Mouse (Mus musculus) hindbrain, embryonic 12.5 days (tissue): ENCODE measurements around the gene Ttpal. TPM values are rescaled to one million over a fixed set of nuclear protein-coding genes. Genes with fewer than 3 reads are reported as not detected.
A peak's percentile ranks its signal among the peaks of the same experiment; 100 is the strongest.
"Not testable (repeated sequence)": the region's sequence is repeated elsewhere in the genome, so short reads cannot be mapped to it uniquely, and the experiment has no call there.

Experiments used
- ATAC-seq: fragments of 200-750 bp; cut with Nextera tagmentation; 2 replicates; pipeline ENCODE4 v1.8.0; 2017; ENCODE audit warnings: moderate TSS enrichment; ENCODE audit not compliant: low FRiP score
- H3K27ac ChIP-seq: fragments of 300-500 bp; sonication (generic); 2 replicates; pipeline ENCODE4 v1.5.1; 2016; ENCODE audit warnings: mild to moderate bottlenecking
- H3K27me3 ChIP-seq: fragments of 300-500 bp; sonication (generic); 2 replicates; pipeline ENCODE4 v1.6.1; 2016; ENCODE audit warnings: mild to moderate bottlenecking
- H3K36me3 ChIP-seq: fragments of 300-500 bp; sonication (generic); 2 replicates; pipeline ENCODE4 v1.6.1; 2016; ENCODE audit warnings: mild to moderate bottlenecking
- H3K4me1 ChIP-seq: fragments of 300-500 bp; sonication (generic); 2 replicates; pipeline ENCODE4 v1.6.1; 2016
- H3K4me2 ChIP-seq: fragments of 300-500 bp; sonication (generic); replicated peaks from 2 replicates; pipeline ENCODE4 v1.6.1; 2016; ENCODE audit warnings: mild to moderate bottlenecking
- H3K4me3 ChIP-seq: fragments of 300-500 bp; sonication (generic); 2 replicates; pipeline ENCODE4 v1.5.1; 2016; ENCODE audit warnings: mild to moderate bottlenecking
- H3K9ac ChIP-seq: fragments of 300-500 bp; sonication (generic); 2 replicates; pipeline ENCODE4 v1.6.1; 2016; ENCODE audit warnings: mild to moderate bottlenecking, moderate library complexity
- H3K9me3 ChIP-seq: fragments of 300-500 bp; sonication (generic); replicated peaks from 2 replicates; pipeline ENCODE4 v1.6.1; 2016; ENCODE audit warnings: mild to moderate bottlenecking
- WGBS: fragments of 180-500 bp; shearing (Covaris S2); methylation state at CpG from one replicate; pipeline ENCODE4 v1.1.7; 2016; 5-methylcytosine and 5-hydroxymethylcytosine counted together
- polyA plus RNA-seq: library from polyadenylated mRNA; unstranded; fragments of >200 nt; fragmentation: Nextera tagmentation; extraction: Ambion mirVana; gene quantifications from 2 replicates; pipeline ENCODE4 v1.2.1, GENCODE M21; 2016

Ttpal gene
- polyA plus RNA-seq, 1 experiment from 2014 or later, result 51.5 TPM

DNA sequence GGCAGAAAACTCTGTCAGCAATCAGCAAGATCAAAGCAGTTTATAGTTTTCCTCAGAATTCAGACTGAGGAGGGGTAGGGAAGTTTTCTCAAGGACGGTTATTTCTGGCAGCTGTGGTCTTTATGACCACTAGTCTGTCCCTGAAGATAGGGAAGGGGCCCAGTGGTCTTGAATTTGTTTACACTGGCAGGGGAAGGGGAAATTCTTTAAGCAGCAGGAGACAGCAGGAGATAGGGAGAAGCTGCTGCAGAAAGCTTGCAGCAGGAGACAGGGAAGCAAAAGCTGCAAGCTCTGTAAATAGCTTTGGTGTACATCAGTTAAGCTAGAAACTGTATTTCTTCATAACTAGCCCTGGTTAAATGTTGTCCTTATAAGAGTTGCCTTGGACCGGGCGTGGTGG is 39.6 kb downstream of the Ttpal start:
- Histone ChIP-seq H3K27ac (no peak overlapping the region), H3K4me2 (no peak overlapping the region; the same call in 1 of the 2 replicates), H3K9ac (no peak overlapping the region; the same call in 1 of the 2 replicates), H3K9me3 (no peaks in the 10 kb centered on the region), H3K4me1 (peaks cover 18% of the 10 kb centered on the region), H3K27me3 (no peaks in the 10 kb centered on the region), H3K36me3 (no peaks in the 10 kb centered on the region), H3K4me3 (no peak overlapping the region)
- 83% methylated on average over 3 of the region's 3 CpGs for WGBS
- no peak for ATAC-seq

DNA sequence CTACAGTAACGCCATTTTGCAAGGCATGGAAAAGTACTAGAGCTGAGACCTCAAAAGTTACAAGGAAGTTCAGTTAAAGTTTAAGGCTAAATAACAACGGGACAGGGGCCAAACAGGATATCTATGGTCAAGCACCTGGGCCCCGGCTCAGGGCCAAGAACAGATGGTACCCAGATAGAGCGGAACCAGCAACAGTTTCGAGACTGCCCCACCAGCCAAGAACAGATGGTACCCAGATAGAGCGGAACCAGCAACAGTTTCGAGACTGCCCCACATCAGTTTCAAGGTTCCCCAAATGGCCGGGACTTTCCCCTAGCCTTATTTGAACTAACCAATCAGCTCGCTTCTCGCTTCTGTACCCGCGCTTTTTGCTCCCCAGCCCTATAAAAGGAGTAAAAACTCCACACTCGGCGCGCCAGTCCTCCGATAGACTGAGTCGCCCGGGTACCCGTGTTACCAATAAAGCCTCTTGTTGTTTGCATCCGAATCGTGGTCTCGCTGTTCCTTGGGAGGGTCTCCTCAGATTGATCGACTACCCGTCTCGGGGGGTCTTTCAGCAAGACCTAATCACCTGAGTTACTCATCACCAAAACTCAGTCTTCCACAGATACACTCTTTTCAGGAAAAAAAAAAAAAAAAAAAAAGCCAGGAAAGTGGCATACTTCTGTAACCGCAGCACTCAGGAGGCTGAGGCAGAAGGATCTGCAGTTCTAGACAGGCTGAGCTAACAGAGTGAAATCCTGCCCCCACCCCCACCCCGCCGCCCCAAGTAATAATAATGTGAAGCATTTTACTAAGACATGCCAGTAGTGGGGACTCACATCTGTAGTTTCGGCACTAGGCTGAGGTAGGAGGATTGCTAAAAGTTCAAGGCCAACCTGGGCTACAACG is 40.8 kb downstream of the Ttpal start:
- H3K27me3 ChIP-seq, result no peaks in the 10 kb centered on the region
- H3K9me3 ChIP-seq, result no peaks in the 10 kb centered on the region
- H3K27ac ChIP-seq, result peak overlapping the region; percentile 12; the same call in 1 of the 2 replicates
- peaks cover 18% of the 10 kb centered on the region for H3K4me1 ChIP-seq
- ATAC-seq, result no peak
- 91% methylated on average over 30 of the region's 30 CpGs for WGBS
- peak overlapping the region; percentile 69 for H3K4me2 ChIP-seq
- no peak overlapping the region for H3K9ac ChIP-seq
- H3K4me3 ChIP-seq, result peak overlapping the region; percentile 96
- H3K36me3 ChIP-seq, result no peaks in the 10 kb centered on the region

DNA sequence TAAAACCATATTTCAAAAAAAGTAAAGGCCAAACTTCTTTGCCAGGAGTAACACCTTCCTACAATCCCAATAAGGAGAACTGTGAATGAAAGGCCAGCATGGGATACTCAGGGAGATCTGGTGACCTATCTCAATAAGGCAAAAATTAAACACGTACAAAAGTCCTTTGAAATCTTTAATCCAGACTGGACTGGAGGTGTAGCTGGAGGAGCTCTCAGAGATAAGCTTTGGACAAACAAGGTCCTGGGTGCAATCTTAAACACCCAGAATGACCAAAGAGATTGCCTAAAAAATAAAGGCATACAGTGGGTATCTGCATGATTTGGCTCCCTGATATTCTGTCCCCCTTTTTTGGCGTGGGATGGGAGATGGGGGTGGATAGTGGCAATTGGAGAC is 41.5 kb downstream of the Ttpal start:
- H3K27ac ChIP-seq, result no peak overlapping the region
- ATAC-seq, result no peak
- peak overlapping the region; percentile 96 for H3K4me3 ChIP-seq
- H3K27me3 ChIP-seq, result no peaks in the 10 kb centered on the region
- H3K9ac ChIP-seq, result peak overlapping the region; percentile 93
- H3K4me2 ChIP-seq, result peak overlapping the region; percentile 69
- no peaks in the 10 kb centered on the region for H3K36me3 ChIP-seq
- peaks cover 18% of the 10 kb centered on the region for H3K4me1 ChIP-seq
- 83% methylated on average over 2 of the region's 2 CpGs for WGBS
- H3K9me3 ChIP-seq, result no peaks in the 10 kb centered on the region

DNA sequence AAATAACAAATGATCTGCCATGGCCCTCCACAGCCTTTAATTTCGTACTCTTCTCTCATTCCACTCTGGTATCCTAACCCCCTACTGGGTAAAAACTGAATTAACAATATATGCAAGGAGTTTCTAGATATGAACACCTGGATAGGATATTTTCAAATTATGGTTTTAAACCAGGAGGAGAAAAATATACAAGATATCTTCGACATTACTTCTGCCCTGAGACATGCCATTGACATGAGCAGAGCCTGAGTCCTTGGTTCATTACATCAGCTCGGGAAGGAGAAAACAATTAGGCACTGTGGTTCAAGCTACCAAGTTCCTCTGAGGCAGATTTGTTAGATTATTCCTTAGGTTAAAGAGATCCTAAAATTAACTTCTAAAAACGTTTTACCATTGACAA is 41.9 kb downstream of the Ttpal start:
- no peaks in the 10 kb centered on the region for H3K36me3 ChIP-seq
- H3K27ac ChIP-seq, result peak overlapping the region; percentile 99
- ATAC-seq, result no peak
- peak overlapping the region; percentile 69 for H3K4me2 ChIP-seq
- H3K9ac ChIP-seq, result peak overlapping the region; percentile 93
- H3K4me3 ChIP-seq, result peak overlapping the region; percentile 96
- 8% methylated on average over 4 of the region's 4 CpGs for WGBS
- peaks cover 18% of the 10 kb centered on the region for H3K4me1 ChIP-seq
- H3K27me3 ChIP-seq, result no peaks in the 10 kb centered on the region
- H3K9me3 ChIP-seq, result no peaks in the 10 kb centered on the region

DNA sequence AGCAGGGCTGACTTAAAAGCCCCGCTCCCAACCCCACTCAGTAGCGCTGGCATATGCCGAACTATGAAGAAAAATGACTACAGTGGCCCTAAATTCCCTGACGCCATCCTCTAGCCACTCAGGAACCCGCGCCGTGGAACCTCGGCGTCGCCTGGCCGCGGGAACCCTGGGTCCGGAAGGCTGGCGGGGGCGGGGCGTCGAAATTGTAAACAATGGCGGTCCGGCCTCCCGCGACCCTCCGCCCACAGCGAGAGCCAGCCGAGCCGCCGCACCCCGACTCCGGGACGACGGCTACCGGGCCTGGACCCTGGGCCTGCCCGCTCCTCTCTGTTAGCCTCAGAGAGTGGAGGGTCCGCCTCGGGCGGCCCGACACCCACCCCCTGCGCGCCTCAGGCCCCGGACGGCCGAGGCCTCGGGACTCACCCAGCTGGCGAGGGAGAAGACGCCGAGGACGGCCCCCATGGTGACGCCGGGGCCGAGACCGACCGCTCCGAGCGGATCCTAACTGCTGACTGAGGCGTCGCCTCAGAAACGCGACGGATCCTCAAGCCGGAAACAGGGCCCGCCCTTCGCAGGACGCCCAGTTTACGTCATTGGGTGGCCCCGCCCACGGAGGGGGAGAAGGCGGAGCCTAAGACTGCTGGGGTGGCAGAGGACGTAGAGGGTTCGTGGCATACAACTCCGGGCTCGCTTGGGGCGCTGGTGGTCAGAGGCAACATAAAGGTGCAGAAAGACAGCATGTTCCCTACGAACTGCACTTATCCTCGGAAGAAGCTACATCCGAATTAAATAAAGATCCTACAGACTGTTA is 42.7 kb downstream of the Ttpal start, which contains the start of gene Serinc3:
Gene Serinc3 (minus strand): TSS at position 557 of the 811 bp plus-strand sequence.
- H3K4me3 ChIP-seq, result peak within 1 kb of the TSS; percentile 96
- peak within 1 kb of the TSS; percentile 69 for H3K4me2 ChIP-seq
- WGBS, result under 1% methylated on average over 72 of the region's 74 CpGs
- H3K9me3 ChIP-seq, result no peaks in the 10 kb centered on the region; the same call in 1 of the 2 replicates
- H3K36me3 ChIP-seq, result no peaks in the 10 kb centered on the region
- peaks cover 18% of the 10 kb centered on the region for H3K4me1 ChIP-seq
- peak within 1 kb of the TSS; percentile 93 for H3K9ac ChIP-seq
- peak; percentile 97 for ATAC-seq
- no peaks in the 10 kb centered on the region for H3K27me3 ChIP-seq
- peak within 1 kb of the TSS; percentile 99 for H3K27ac ChIP-seq

DNA sequence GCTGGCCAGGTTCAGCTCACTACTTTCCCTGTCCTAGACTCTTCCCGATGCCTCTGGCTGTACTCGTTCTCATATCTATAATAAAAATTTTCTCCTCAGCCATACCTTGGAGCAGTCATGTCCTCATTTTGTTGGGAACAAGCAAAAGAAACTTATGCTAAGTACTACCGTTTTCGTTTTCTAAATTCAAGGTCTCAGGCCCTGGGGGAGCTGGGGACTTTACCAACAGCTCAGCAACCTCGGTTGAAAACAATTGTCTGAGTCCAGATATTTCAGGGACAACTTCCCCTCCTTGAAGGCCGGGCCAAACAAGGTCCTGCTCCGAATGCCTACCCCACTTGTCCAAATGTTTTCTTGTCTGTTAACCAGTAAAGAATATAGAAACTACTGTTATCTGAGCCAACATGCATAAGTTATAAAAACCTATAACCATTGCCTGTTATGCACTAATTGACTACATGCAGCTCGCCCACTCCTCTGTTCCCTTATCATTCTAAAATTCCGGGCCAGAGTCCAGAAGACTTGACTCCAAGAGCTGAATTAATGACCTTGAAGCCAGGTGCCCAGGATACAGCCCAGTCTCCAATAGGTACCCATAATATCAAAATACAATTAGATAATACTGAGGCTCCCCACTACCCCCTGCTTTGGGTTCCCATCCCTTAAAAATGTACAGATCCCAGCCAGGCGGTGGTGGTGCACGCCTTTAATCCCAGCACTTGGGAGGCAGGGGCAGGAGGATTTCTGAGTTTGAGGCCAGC is 43.8 kb downstream of the Ttpal start:
- WGBS, result 80% methylated on average over 11 of the region's 11 CpGs
- Histone ChIP-seq H3K4me3 (no peak overlapping the region), H3K9me3 (peaks cover 9% of the 10 kb centered on the region), H3K27me3 (no peaks in the 10 kb centered on the region), H3K4me2 (0 out of 2 replicates have a peak overlapping the region, but pooled peaks have one; percentile 69), H3K9ac (no peak overlapping the region), H3K4me1 (peaks cover 18% of the 10 kb centered on the region), H3K36me3 (no peaks in the 10 kb centered on the region), H3K27ac (no peak overlapping the region)
- ATAC-seq, result no peak

DNA sequence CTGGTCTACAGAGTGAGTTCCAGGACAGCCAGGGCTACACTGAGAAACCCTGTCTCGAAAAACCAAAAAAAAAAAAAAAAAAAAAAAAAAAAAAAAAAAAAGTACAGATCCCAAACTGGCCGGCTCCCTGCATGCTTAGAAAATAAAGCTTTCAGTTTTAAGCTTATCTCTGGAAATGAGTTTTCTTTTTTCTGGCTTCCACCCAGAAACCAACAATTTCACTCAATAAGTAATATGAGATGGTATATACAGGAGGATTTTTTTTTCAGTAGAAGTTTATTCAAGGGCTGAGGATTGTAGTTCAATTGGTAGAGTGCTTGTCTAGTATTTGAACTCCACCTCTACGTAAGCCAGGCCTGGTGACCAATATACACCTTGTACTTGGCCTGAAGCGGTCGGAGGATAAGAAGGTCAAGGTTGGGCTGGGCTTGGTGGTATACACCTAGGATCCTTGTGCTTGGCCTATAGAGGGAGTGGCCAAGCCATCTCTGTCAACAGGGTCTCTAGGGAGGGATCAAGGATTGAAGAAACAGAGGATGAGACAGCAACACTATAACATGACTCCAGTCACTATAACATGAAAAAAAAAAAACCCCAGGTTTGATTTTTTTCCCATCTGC is 44.5 kb downstream of the Ttpal start:
- Histone ChIP-seq H3K9ac (no peak overlapping the region), H3K36me3 (no peaks in the 10 kb centered on the region), H3K4me1 (peaks cover 18% of the 10 kb centered on the region), H3K4me2 (no peak overlapping the region), H3K4me3 (no peak overlapping the region), H3K27ac (no peak overlapping the region), H3K9me3 (peaks cover 9% of the 10 kb centered on the region), H3K27me3 (no peaks in the 10 kb centered on the region)
- ATAC-seq, result no peak
- 91% methylated on average over 4 of the region's 5 CpGs for WGBS

DNA sequence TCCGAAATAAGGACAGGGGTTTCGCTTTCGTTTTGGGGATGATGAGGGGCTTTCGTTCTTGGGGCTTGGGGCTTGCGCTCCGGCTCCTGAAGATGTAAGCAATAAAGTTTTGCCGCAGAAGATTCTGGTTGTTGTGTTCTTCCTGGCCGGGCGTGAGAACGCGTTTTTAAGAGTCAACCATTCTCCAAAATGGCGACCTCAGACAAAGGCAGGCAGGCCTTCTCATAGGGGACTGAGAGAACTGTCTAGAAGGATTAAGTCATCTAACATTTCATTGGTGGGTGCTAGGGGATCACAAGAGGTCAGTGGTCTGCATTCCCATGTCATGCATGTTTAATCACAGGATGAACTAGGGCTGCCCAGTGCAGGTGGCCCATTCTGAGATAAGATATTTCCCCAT is 53.6 kb downstream of the Ttpal start:
- not testable (repeated sequence) for H3K9me3 ChIP-seq, H3K27me3 ChIP-seq
- WGBS, result 99% methylated on average over 7 of the region's 12 CpGs

DNA sequence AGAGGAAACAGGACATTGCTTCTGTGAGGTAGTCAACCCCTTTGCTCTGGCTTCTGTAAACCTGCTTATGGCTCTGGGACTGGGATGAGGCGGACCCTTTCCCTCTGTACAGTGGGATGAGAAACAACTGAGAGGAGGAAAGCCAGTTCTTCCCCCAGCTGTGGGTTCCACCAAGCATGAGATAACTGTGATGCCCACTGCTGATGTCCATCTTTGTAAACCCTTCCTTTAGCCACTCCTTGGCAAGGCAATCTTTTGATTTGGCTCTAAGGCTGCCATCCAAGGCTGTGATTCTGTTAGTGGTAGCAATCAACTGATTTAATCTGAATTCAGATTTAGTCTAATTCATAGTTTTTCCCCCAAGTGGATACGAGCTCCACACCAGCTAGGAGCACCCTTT is 55.4 kb downstream of the Ttpal start:
- Histone ChIP-seq H3K9ac (no peak overlapping the region), H3K4me3 (no peak overlapping the region), H3K4me2 (no peak overlapping the region), H3K9me3 (no peaks in the 10 kb centered on the region), H3K27me3 (no peaks in the 10 kb centered on the region; the same call in 1 of the 2 replicates), H3K36me3 (no peaks in the 10 kb centered on the region), H3K4me1 (peaks cover 20% of the 10 kb centered on the region), H3K27ac (no peak overlapping the region)
- WGBS, result 86% methylated on average over 2 of the region's 2 CpGs
- ATAC-seq, result no peak

More for the DNA sequence above, 53.6 kb downstream of the Ttpal start:
- not testable (repeated sequence) for H3K4me2 ChIP-seq, H3K36me3 ChIP-seq, ATAC-seq, H3K27ac ChIP-seq, H3K9ac ChIP-seq, H3K4me3 ChIP-seq
- peaks cover 12% of the 10 kb centered on the region for H3K4me1 ChIP-seq

DNA sequence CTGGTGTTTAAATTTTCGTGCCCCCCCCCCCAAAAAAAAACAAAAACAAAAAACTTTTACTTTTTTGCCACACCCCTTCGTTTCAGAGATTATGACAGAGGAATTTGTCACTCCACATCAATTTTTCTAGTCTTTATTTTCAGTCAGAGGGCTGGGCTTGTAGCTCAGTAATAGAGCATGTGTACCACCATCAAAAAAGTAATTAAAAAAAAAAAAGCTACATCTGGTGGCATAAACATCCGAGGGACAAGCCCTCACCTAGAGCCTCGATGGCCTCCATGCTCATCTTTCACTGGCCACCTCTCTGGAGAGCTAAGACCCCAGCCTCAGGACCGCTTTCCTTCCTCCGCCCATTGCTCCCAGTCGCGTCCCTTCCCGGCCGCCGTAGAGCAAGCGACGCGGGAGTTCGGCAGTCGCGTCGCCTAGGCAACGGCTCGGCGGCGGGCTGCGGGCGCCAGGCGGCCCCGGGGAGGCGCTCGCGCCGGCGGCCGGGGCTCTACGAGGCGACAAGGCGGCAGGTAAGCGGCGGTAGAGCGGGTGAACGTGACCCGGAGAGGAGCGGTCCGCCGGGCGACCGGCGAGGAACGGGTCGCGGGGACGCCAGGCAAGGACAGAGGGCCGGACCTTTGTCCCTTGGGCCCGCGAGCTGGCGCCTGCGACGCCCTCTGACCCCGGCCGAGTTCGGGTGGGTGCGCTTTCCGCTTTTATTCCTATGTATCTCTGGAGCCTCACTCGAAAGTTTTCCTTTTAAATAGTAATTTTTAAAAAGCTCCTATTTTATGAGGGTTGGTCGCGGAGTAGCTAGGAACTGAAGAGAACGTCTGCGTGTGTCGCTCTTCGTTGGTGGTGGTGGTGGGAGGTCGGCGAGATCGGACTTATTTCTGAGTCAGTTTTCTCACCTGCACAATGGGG is 56.1 kb downstream of the Ttpal start, which contains the start of gene Pkig:
Gene Pkig (plus strand): TSS at position 412 of the 912 bp plus-strand sequence.
- Histone ChIP-seq H3K27me3 (no peaks in the 10 kb centered on the region; the same call in 1 of the 2 replicates), H3K4me2 (peak within 1 kb of the TSS; percentile 54), H3K4me3 (peak within 1 kb of the TSS; percentile 74), H3K9me3 (no peaks in the 10 kb centered on the region), H3K4me1 (peaks cover 20% of the 10 kb centered on the region), H3K36me3 (no peaks in the 10 kb centered on the region), H3K9ac (peak within 1 kb of the TSS; percentile 79), H3K27ac (peak within 1 kb of the TSS; percentile 82)
- peak; percentile 92 for ATAC-seq
- WGBS, result 1% methylated on average over 70 of the region's 71 CpGs
